Mouse (Mus musculus): Measurements from ENCODE around the gene Zfp809. TPM values are rescaled to one million over a fixed set of nuclear protein-coding genes. Genes with fewer than 3 reads are reported as not detected.
"Not testable (repeated sequence)": the region's sequence is repeated elsewhere in the genome, so short reads cannot be mapped to it uniquely, and the experiment has no call there.

The Zfp809 gene
- 10.1 and 11.3 TPM in 2 replicates for polyA plus RNA-seq (2016; fragmentation: Nextera tagmentation; extraction: Ambion mirVana)

DNA sequence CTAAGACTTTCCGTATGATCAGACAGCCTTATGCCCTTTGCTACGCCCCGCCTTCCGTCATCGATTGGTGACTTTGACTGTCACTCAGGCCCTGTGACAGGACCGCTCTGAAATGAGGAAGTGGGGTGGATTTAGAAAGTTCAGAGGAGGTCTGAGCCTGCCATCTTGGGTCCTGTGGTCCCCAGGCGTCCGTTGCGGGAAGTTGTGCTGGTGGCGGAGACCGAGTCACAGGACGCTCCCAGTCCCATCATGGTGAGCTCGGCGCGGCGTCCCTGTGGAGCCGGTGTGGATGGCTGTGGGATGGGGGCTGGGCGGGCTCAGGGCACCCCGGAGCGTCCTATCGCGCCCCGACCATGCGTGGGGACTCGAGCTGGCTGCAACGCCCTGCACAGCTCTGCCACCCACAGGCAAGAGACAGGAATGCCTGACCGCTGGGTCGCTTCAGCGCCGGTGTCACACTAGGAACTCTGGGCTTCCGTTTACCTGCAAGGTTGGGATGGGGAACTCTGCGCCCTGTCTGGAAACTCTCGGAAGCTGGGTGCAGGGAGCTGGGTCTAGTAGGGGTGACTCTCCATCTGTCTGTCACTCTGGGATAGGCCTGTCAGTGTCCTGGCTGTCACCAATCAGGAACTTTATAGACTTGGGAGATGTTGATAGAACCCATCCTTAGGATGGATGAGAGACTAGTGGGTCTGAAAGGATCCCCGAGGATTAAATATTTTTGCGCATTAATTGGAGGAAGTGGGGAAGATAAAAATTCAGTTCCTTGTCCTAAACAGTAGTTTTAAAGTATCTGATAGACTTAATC lies at the start of gene Zfp809:
Gene Zfp809 (plus strand): TSS at position 134 of the 808 bp plus-strand sequence.
- peak; percentile 99 for ATAC-seq (ENCODE audit: low FRiP score)

DNA sequence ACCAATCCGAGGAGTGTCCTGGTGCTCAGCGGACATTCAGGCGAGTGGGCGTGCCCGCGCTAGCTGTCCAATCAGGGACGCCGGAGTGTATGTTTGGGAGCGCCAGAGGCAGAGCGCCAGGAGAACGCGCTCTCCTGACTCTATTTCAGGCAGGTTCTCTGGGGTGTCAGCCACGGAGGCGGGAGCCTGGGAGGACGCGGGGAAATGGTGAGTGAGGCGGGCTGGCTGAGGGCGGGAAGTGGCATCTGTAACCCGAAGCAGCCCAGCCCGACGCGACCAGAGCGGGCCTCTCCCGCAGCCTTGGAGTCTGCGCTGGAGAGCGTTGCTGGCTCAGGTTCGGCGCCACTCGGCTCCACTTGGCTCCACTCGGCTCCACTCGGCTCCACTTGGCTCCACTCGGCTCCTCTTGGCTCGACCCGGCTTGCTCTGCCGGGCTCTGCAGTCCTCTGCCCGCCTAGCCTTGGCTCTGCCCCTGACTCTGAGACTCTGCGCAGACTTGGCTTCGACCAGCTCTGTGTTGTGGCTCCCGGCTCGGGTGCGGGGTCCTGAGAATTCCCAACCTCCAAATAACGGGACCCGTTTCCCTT lies 37.4 kb upstream of the Zfp809 start, which contains the start of gene Zfp872:
Gene Zfp872 (plus strand): TSS at position 66 of the 587 bp plus-strand sequence.
- Histone ChIP-seq H3K4me2 (peak within 1 kb of the TSS; percentile 67), H3K4me3 (replicated peaks) (peak within 1 kb of the TSS; percentile 43), H3K27ac (no peak within 1 kb of the TSS), H3K4me1 (peaks cover 6% of the 10 kb centered on the region; the same call in 1 of the 2 replicates), H3K9me3 (no peaks in the 10 kb centered on the region), H3K27me3 (peaks cover 17% of the 10 kb centered on the region; the same call in 1 of the 2 replicates), H3K36me3 (replicated peaks) (no peaks in the 10 kb centered on the region), H3K9ac (peak within 1 kb of the TSS; percentile 48)
- WGBS = 23% methylated on average over 43 of the region's 43 CpGs
- ATAC-seq (ENCODE audit: low FRiP score) = peak; percentile 65; the same call in 1 of the 2 replicates

More for the DNA sequence above, at the start of gene Zfp809:
- Histone ChIP-seq H3K9me3 (no peaks in the 10 kb centered on the region), H3K27ac (peak within 1 kb of the TSS; percentile 83), H3K4me1 (peaks cover 5% of the 10 kb centered on the region; the same call in 1 of the 2 replicates), H3K9ac (peak within 1 kb of the TSS; percentile 69), H3K36me3 (replicated peaks) (no peaks in the 10 kb centered on the region), H3K4me2 (peak within 1 kb of the TSS; percentile 70), H3K4me3 (replicated peaks) (peak within 1 kb of the TSS; percentile 78), H3K27me3 (no peaks in the 10 kb centered on the region)
- WGBS = 2% methylated on average over 35 of the region's 35 CpGs

DNA sequence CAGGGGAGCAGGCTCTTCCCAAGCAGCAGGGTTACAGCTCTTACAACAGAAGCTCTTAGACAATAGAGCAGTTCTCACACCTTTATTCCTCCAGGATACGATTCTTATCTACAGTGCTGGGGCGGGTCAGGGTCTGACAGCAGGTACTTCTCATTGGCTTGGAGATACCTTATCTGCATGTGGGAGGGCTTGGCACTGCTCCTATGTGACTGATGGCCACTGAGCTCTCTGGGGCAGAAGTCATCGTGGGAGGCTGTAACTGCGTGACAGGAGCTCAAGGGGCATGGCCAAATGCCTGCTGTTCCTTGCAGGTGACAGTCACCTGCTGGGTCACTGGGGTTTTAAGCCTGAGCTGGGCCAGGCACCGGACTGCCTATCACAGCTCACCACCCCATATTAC lies 29.1 kb upstream of the Zfp809 start:
- peaks cover 30% of the 10 kb centered on the region for H3K9me3 ChIP-seq
- no peaks in the 10 kb centered on the region for H3K36me3 ChIP-seq (replicated peaks)

DNA sequence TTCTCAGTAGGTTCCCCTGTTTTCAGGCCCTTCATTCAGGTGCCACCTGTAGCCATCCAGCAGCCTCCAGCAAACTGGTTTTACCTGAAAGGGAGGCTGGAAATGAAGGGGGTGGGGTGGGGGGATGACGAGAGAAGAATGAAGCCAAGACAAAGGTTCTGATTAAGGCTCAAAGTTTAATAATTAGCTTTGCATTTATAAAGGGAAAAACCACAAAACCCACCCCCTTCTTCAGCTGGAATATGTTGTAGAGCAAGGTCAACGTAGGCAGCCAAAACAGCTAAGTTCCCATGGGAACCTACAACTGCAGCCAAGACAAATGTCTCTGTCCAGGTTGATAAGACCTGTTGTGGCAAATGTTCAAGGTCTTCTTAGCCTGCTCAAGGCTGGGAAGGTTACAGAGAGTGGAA lies 11.7 kb upstream of the Zfp809 start:
- no peaks in the 10 kb centered on the region for H3K36me3 ChIP-seq (replicated peaks)
- WGBS = 84% methylated on average over 2 of the region's 2 CpGs
- H3K4me2 ChIP-seq = no peak overlapping the region
- no peak overlapping the region for H3K4me3 ChIP-seq (replicated peaks)
- ATAC-seq (ENCODE audit: low FRiP score) = no peak
- no peak overlapping the region for H3K27ac ChIP-seq
- no peaks in the 10 kb centered on the region for H3K4me1 ChIP-seq
- no peaks in the 10 kb centered on the region for H3K9me3 ChIP-seq
- H3K27me3 ChIP-seq = no peaks in the 10 kb centered on the region
- no peak overlapping the region for H3K9ac ChIP-seq

More for the DNA sequence above, 29.1 kb upstream of the Zfp809 start:
- H3K27ac ChIP-seq = no peak overlapping the region
- H3K4me3 ChIP-seq (replicated peaks) = no peak overlapping the region
- 47% methylated on average over 5 of the region's 5 CpGs for WGBS
- no peak overlapping the region for H3K9ac ChIP-seq
- H3K27me3 ChIP-seq = no peaks in the 10 kb centered on the region
- no peak overlapping the region for H3K4me2 ChIP-seq
- ATAC-seq (ENCODE audit: low FRiP score) = no peak
- no peaks in the 10 kb centered on the region for H3K4me1 ChIP-seq

DNA sequence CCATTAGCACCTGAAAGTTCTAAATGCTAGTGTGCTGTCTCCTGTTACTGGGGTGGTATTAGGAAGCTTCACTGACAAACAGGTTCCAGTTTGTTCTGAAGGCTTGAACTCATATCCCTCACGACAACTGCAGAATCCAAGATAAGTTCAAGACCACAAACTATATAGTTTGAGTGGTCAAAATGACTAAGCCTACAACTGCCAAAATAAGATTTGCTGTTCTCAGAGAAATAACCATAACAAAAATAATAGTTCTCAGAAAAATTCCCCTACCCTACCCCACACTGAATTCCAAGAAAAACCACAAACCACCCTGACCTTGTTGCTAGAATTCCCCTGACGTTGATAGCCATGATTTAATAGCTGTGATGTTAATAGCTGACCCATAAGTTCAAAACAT lies 11.0 kb upstream of the Zfp809 start:
- no peak overlapping the region for H3K27ac ChIP-seq
- H3K4me1 ChIP-seq = no peaks in the 10 kb centered on the region
- no peak for ATAC-seq (ENCODE audit: low FRiP score)
- H3K36me3 ChIP-seq (replicated peaks) = no peaks in the 10 kb centered on the region
- H3K4me2 ChIP-seq = no peak overlapping the region
- WGBS = 90% methylated on average over 2 of the region's 2 CpGs
- H3K27me3 ChIP-seq = no peaks in the 10 kb centered on the region
- H3K4me3 ChIP-seq (replicated peaks) = no peak overlapping the region
- H3K9ac ChIP-seq = no peak overlapping the region
- H3K9me3 ChIP-seq = no peaks in the 10 kb centered on the region

DNA sequence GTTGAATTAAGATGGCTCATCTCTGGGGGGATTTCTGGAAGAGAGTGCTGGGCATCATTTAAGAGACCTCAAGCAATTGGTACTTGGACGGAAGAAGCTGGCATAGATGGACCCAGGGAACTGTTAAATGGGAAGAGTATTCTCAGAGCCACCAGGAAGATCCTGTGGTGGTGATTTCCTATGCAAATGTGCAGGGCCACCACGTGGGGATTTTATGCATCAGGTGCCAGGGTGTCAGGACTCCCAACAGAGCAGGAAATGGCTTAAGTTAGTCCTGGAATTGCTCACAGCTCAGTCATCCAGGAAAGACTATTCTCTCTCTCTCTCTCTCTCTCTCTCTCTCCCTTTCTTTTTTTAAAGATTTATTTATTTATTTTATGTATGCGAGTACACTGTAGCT lies 8.8 kb upstream of the Zfp809 start:
- H3K4me2 ChIP-seq = no peak overlapping the region
- H3K27me3 ChIP-seq = no peaks in the 10 kb centered on the region
- no peaks in the 10 kb centered on the region for H3K9me3 ChIP-seq
- no peak overlapping the region for H3K27ac ChIP-seq
- ATAC-seq (ENCODE audit: low FRiP score) = no peak
- no peaks in the 10 kb centered on the region for H3K36me3 ChIP-seq (replicated peaks)
- no peaks in the 10 kb centered on the region for H3K4me1 ChIP-seq
- 61% methylated on average over 3 of the region's 3 CpGs for WGBS
- no peak overlapping the region for H3K9ac ChIP-seq
- no peak overlapping the region for H3K4me3 ChIP-seq (replicated peaks)

DNA sequence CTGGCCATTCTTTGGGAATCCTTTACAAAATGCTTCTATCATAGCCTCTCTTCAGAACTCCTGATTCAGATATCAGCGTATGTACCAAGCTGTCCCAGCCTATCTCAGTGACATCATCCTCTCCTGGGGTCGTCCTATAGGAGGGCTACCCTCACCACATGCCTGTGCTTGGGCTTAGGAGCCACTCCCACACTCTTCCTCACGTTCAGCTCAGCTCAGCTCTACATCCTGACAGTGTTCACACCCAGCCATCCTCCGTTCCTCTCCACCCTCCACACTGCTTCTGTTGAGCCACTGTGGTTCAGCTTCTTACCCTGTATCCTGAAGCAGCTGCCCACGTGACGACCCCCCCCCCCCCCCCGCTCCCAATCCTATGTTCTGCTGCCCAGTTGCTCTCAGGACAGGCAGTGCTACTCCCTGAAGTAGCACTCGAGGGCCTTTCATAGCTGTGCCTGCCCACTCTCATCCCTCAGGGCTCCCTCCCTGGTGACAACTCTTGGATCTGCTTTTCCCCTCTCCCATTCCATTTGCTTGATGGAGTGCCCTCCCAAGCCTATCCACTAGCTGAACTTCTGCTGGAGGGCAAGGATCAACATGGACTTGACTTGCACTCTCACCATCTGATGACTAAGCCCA lies 7.5 kb upstream of the Zfp809 start:
- Histone ChIP-seq H3K27ac (no peak overlapping the region), H3K27me3 (no peaks in the 10 kb centered on the region), H3K36me3 (replicated peaks) (no peaks in the 10 kb centered on the region), H3K4me2 (no peak overlapping the region), H3K9ac (no peak overlapping the region), H3K4me3 (replicated peaks) (no peak overlapping the region), H3K4me1 (no peaks in the 10 kb centered on the region), H3K9me3 (no peaks in the 10 kb centered on the region)
- no peak for ATAC-seq (ENCODE audit: low FRiP score)
- 57% methylated on average over 6 of the region's 8 CpGs for WGBS

DNA sequence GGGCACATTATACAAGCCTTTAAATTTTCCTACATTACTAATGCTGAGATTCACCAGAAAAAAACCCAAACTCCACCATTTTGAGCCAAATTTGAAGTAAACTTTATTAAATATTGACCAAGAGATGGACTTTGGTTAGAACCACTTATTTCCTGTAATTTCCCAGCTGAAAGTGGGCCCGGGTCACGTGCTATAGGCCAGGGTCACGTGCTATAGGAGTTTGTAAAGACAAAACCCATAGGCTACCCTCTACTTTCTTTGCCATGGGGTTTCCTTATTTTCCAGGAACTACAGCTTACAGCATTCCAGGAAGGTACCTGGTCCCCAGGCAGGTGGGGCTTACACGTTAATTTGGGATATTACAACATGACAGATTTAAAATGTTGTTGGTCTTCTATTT lies 1.4 kb upstream of the Zfp809 start:
- no peak overlapping the region for H3K27ac ChIP-seq
- no peak overlapping the region for H3K9ac ChIP-seq
- no peak for ATAC-seq (ENCODE audit: low FRiP score)
- no peak overlapping the region for H3K4me2 ChIP-seq
- no peaks in the 10 kb centered on the region for H3K36me3 ChIP-seq (replicated peaks)
- H3K4me1 ChIP-seq = peaks cover 5% of the 10 kb centered on the region; the same call in 1 of the 2 replicates
- no peaks in the 10 kb centered on the region for H3K9me3 ChIP-seq
- no peak overlapping the region for H3K4me3 ChIP-seq (replicated peaks)
- WGBS = 95% methylated on average over 4 of the region's 4 CpGs
- no peaks in the 10 kb centered on the region for H3K27me3 ChIP-seq

DNA sequence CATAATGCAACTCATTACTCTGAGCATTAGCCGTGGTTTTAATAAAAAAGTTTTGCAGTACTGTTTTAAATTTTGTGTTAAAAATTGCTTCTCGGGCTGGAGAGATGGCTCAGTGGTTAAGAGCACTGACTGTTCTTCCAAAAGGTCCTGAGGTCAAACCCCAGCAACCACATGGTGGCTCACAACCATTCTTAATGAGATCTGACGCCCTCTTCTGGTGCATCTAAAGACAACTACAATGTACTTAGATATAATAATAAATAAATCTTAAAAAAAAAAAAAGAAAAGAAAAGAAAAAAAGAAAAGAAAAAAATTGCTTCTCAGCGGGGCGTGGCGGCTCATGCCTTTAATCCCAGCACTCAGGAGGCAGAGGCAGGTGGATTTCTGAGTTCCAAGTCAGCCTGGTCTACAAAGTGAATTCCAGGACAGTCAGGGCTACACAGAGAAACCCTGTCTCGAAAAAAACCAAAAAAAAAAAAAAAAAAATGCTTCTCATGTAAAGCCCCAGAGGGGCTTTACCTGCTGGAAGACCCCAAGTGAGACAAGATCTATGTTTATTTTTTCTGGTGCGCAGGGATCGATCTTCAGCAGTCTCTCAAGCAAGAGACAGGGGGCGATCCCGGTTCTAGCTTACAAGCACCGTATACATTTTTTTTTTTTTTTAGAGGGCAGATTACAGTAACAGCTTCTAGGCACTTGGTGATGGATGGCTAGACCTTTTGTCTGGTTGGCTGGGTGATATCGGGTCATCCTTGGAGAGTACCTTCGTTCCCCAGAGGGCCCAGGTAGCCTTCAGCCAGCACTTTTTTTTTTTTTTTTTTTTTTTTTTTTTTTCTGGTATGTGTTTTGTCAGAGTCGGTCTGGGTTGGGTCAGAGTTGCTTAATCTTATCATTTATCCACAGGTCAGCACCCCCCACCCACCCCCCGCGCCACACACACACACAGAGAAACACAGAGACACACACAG lies 694 bp upstream of the Zfp809 start:
- Histone ChIP-seq H3K36me3 (replicated peaks) (no peaks in the 10 kb centered on the region), H3K27me3 (no peaks in the 10 kb centered on the region), H3K4me2 (peak overlapping the region; percentile 70), H3K4me1 (peaks cover 5% of the 10 kb centered on the region; the same call in 1 of the 2 replicates), H3K9me3 (no peaks in the 10 kb centered on the region), H3K4me3 (replicated peaks) (peak overlapping the region; percentile 78), H3K9ac (peak overlapping the region; percentile 69; the same call in 1 of the 2 replicates), H3K27ac (0 out of 2 replicates have a peak overlapping the region, but pooled peaks have one; percentile 13)
- ATAC-seq (ENCODE audit: low FRiP score) = peak; percentile 45
- 26% methylated on average over 17 of the region's 17 CpGs for WGBS

DNA sequence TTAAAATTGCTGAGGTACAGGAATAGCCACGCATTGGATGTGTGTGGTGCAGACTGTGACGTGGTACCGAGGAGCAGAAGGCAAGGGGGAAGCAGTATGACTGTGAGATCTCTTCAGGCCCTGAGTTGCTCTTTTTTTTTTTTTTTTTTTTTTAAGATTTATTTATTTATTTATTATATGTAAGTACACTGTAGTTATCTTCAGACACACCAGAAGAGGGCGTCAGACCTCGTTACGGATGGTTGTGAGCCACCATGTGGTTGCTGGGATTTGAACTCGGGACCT lies 817 bp downstream of the Zfp809 start:
- H3K4me3 ChIP-seq (replicated peaks) = peak overlapping the region; percentile 78
- H3K4me2 ChIP-seq = peak overlapping the region; percentile 70
- WGBS = 76% methylated on average over 7 of the region's 7 CpGs
- not testable (repeated sequence) for H3K4me1 ChIP-seq; H3K36me3 ChIP-seq (replicated peaks); H3K9me3 ChIP-seq; H3K27me3 ChIP-seq; H3K27ac ChIP-seq; H3K9ac ChIP-seq; ATAC-seq (ENCODE audit: low FRiP score)

DNA sequence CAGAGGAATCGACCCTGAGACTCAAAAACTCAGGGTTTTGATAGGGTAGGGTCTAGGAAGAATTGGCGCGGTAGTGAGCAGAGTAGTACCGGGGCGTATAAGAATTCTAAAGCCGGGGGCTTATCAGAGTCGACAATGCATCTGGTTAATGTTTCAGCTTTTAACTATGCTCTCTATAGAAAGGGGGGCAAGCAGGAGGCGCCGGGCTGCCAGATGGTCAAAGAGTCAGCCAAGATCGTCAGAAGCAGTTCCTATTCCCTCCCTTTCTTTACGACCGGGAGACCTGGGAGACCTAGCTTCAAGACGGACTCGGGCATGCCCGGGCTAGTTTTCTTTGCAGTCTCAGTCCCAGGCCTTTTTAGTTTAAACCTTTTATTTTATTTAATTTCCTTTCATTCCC lies 1.3 kb downstream of the Zfp809 start:
- no peak overlapping the region for H3K27ac ChIP-seq
- H3K9ac ChIP-seq = no peak overlapping the region
- H3K9me3 ChIP-seq = no peaks in the 10 kb centered on the region
- no peak overlapping the region for H3K4me2 ChIP-seq
- H3K36me3 ChIP-seq (replicated peaks) = no peaks in the 10 kb centered on the region
- H3K27me3 ChIP-seq = no peaks in the 10 kb centered on the region
- ATAC-seq (ENCODE audit: low FRiP score) = no peak
- H3K4me1 ChIP-seq = peaks cover 5% of the 10 kb centered on the region; the same call in 1 of the 2 replicates
- WGBS = 96% methylated on average over 15 of the region's 15 CpGs
- no peak overlapping the region for H3K4me3 ChIP-seq (replicated peaks)
